22 mouse cellular contexts compared by ENCODE assay signal in genomic region chr2:115728627-115729026, GRCm38 (mm10).
DNase-seq lines count a peak whose midpoint lies in the region; ATAC-seq and TF ChIP-seq lines count a peak whose summit lies in the region.
"Had no signal": no experiment of that assay in that cellular context is flagged by ENCODE, and none has a peak within 500 bp of the region (broad histone marks: within the 10 kb centered on the region; RNA-seq: fewer than 3 reads in every experiment).

No protein-coding gene starts in this region.

- intact Hi-C loops in heart, adult 2 months (cut with DNase I): no loop called here

- WGBS in heart, embryonic 13.5 days: 34% methylated on average over 6 of the region's 6 CpGs
- WGBS in heart, adult 2 months: 76% methylated on average over 6 of the region's 6 CpGs
- WGBS in heart, embryonic 15.5 days: 48% methylated on average over 6 of the region's 6 CpGs
- WGBS in heart, postnatal 0 days: 45% methylated on average over 6 of the region's 6 CpGs

- peaks cover 34% of the 10 kb centered on the region for H3K4me1 ChIP-seq in heart, embryonic 13.5 days
- no peaks in the 10 kb centered on the region for H3K4me1 ChIP-seq in heart, adult 2 months (ENCODE audit: control insufficient read depth, insufficient read depth, low read length)
- H3K4me1 ChIP-seq in heart, embryonic 15.5 days (replicated peaks): peaks cover 11% of the 10 kb centered on the region
- 0 out of 2 replicates have a peak, but pooled peaks cover 6% of the 10 kb centered on the region for H3K4me1 ChIP-seq in heart, postnatal 0 days (ENCODE audit: control insufficient read depth, insufficient read depth)

- TF ChIP-seq EP300 in heart, adult 2 months (IDR thresholded peaks at IDR 0.05; ENCODE audit: insufficient read depth, low read depth, low read length): no peak
- no peak for TF ChIP-seq EP300 in heart, postnatal 0 days (IDR thresholded peaks at IDR 0.05; ENCODE audit: low read depth)

- no peak overlapping the region for H3K4me3 ChIP-seq in heart, embryonic 13.5 days
- H3K4me3 ChIP-seq in heart, adult 2 months: no peak overlapping the region
- H3K4me3 ChIP-seq in heart, embryonic 15.5 days: no peak overlapping the region
- H3K4me3 ChIP-seq in heart, postnatal 0 days (ENCODE audit: low read depth, low read length): no peak overlapping the region
- H3K4me3 ChIP-seq: embryonic facial prominence, embryonic 13.5 days; embryonic facial prominence, embryonic 15.5 days; erythroblast, embryonic 14.5 days; forebrain, embryonic 10.5 days; forebrain, embryonic 12.5 days had no signal

- H3K4me2 ChIP-seq in heart, embryonic 13.5 days: no peak overlapping the region
- no peak overlapping the region for H3K4me2 ChIP-seq in heart, embryonic 15.5 days
- no peak overlapping the region for H3K4me2 ChIP-seq in heart, postnatal 0 days (ENCODE audit: low read depth, low read length)
- H3K4me2 ChIP-seq: embryonic facial prominence, embryonic 13.5 days; embryonic facial prominence, embryonic 15.5 days; forebrain, embryonic 12.5 days had no signal

- ATAC-seq in heart, embryonic 13.5 days (ENCODE audit: extremely low read depth, insufficient number of reproducible peaks, low FRiP score, low TSS enrichment): no peak; the same call in 1 of the 2 replicates
- ATAC-seq in heart, embryonic 15.5 days (replicated peaks; ENCODE audit: insufficient number of reproducible peaks, insufficient read depth, low FRiP score, low read depth): peak; percentile 48; the same call in 1 of the 2 replicates
- peak; percentile 69 for ATAC-seq in heart, postnatal 0 days (ENCODE audit: insufficient read depth, low read depth)
- ATAC-seq: forebrain, embryonic 14.5 days had no signal

- H3K9ac ChIP-seq in heart, embryonic 13.5 days: no peak overlapping the region
- no peak overlapping the region for H3K9ac ChIP-seq in heart, adult 2 months (ENCODE audit: low read depth, low read length)
- H3K9ac ChIP-seq in heart, embryonic 15.5 days: no peak overlapping the region
- H3K9ac ChIP-seq in heart, postnatal 0 days (replicated peaks; ENCODE audit: low read depth, low read length): no peak overlapping the region
- H3K9ac ChIP-seq: embryonic facial prominence, embryonic 13.5 days; embryonic facial prominence, embryonic 15.5 days; forebrain, embryonic 12.5 days had no signal

- DNase-seq in heart, adult 2 months: no peak
- no peak for DNase-seq in heart, postnatal 4 days
- no peak for DNase-seq in heart, postnatal 0 days (ENCODE audit: low spot score)
- DNase-seq in heart, adult 9 months (ENCODE audit: low spot score in 2 of 2): no peak
- DNase-seq: adrenal gland, adult 2 months; adrenal gland, postnatal 10 days; adrenal gland, postnatal 25 days; cerebellum, adult 11 months; cerebellum, adult 18-20 months; cerebellum, adult 8-10 months; cerebellum, adult 9-11 months; cerebellum, postnatal 14 days; cerebellum, postnatal 36 days; embryo, embryonic 11 days had no signal

- 0 out of 2 replicates have a peak overlapping the region, but pooled peaks have one; percentile 6 for H3K27ac ChIP-seq in heart, embryonic 13.5 days (replicated peaks)
- no peak overlapping the region for H3K27ac ChIP-seq in heart, adult 2 months
- no peak overlapping the region for H3K27ac ChIP-seq in heart, embryonic 15.5 days
- H3K27ac ChIP-seq in heart, postnatal 0 days (ENCODE audit: low read depth): no peak overlapping the region
- H3K27ac ChIP-seq: embryonic facial prominence, embryonic 13.5 days; embryonic facial prominence, embryonic 15.5 days; forebrain, embryonic 10.5 days; forebrain, embryonic 12.5 days had no signal

- H3K9me3 ChIP-seq in heart, embryonic 13.5 days: no peaks in the 10 kb centered on the region
- H3K9me3 ChIP-seq in heart, embryonic 15.5 days (replicated peaks): no peaks in the 10 kb centered on the region
- no peaks in the 10 kb centered on the region for H3K9me3 ChIP-seq in heart, postnatal 0 days (replicated peaks; ENCODE audit: control insufficient read depth, low read length)
- H3K9me3 ChIP-seq: embryonic facial prominence, embryonic 13.5 days; embryonic facial prominence, embryonic 15.5 days; forebrain, embryonic 10.5 days; forebrain, embryonic 12.5 days had no signal

- TF ChIP-seq CTCF in heart, adult 2 months (IDR thresholded peaks at IDR 0.05): no peak
- no peak for TF ChIP-seq CTCF in heart, postnatal 0 days (IDR thresholded peaks at IDR 0.05; ENCODE audit: low read depth)

- peaks cover 10% of the 10 kb centered on the region for H3K36me3 ChIP-seq in heart, embryonic 13.5 days
- H3K36me3 ChIP-seq in heart, adult 2 months (ENCODE audit: control insufficient read depth, insufficient read depth, low read length): no peaks in the 10 kb centered on the region
- peaks cover 5% of the 10 kb centered on the region; the same call in 1 of the 2 replicates for H3K36me3 ChIP-seq in heart, embryonic 15.5 days
- H3K36me3 ChIP-seq in heart, postnatal 0 days (replicated peaks; ENCODE audit: control insufficient read depth, insufficient read depth, low read length): no peaks in the 10 kb centered on the region
- H3K36me3 ChIP-seq: embryonic facial prominence, embryonic 13.5 days; embryonic facial prominence, embryonic 15.5 days had no signal

- no peaks in the 10 kb centered on the region for H3K79me2 ChIP-seq in heart, adult 2 months (replicated peaks; ENCODE audit: control insufficient read depth, insufficient read depth, low read length)

- TF ChIP-seq POLR2A in heart, adult 2 months (IDR thresholded peaks at IDR 0.05; ENCODE audit: insufficient read depth, low read depth, low read length): no peak

- no peaks in the 10 kb centered on the region for H3K27me3 ChIP-seq in heart, embryonic 13.5 days (replicated peaks)
- no peaks in the 10 kb centered on the region for H3K27me3 ChIP-seq in heart, adult 2 months (ENCODE audit: control insufficient read depth, insufficient read depth, low read length)
- H3K27me3 ChIP-seq in heart, embryonic 15.5 days: no peaks in the 10 kb centered on the region
- no peaks in the 10 kb centered on the region for H3K27me3 ChIP-seq in heart, postnatal 0 days (ENCODE audit: control insufficient read depth, insufficient read depth, low read length)
- H3K27me3 ChIP-seq: embryonic facial prominence, embryonic 15.5 days; forebrain, embryonic 12.5 days had no signal
